Mouse (Mus musculus) forebrain, embryonic 16.5 days (tissue): ENCODE measurements around the gene Wfdc12. TPM values are rescaled to one million over a fixed set of nuclear protein-coding genes. Genes with fewer than 3 reads are reported as not detected.
"Not testable (repeated sequence)": the region's sequence is repeated elsewhere in the genome, so short reads cannot be mapped to it uniquely, and the experiment has no call there.

Experiments used
- ATAC-seq: fragments of 200-750 bp; cut with Nextera tagmentation; 2 replicates; pipeline ENCODE4 v1.8.0; 2017; ENCODE audit warnings: mild to moderate bottlenecking, moderate library complexity
- H3K27ac ChIP-seq: fragments of 300-500 bp; sonication (generic); 2 replicates; pipeline ENCODE4 v1.5.1; 2014; ENCODE audit warnings: low read length, control low read depth
- H3K27me3 ChIP-seq: fragments of 300-500 bp; sonication (generic); replicated peaks from 2 replicates; pipeline ENCODE4 v1.6.1; 2014; ENCODE audit warnings: low read length; ENCODE audit not compliant: control insufficient read depth, insufficient read depth
- H3K36me3 ChIP-seq: fragments of 300-500 bp; sonication (generic); 2 replicates; pipeline ENCODE4 v1.6.1; 2014; ENCODE audit not compliant: control insufficient read depth, insufficient read depth
- H3K4me1 ChIP-seq: fragments of 300-500 bp; sonication (generic); replicated peaks from 2 replicates; pipeline ENCODE4 v1.6.1; 2014; ENCODE audit warnings: low read length; ENCODE audit not compliant: control insufficient read depth, insufficient read depth
- H3K4me2 ChIP-seq: fragments of 300-500 bp; sonication (generic); 2 replicates; pipeline ENCODE4 v1.6.1; 2014; ENCODE audit warnings: mild to moderate bottlenecking, low read length, control low read depth
- H3K4me3 ChIP-seq: fragments of 300-500 bp; sonication (generic); replicated peaks from 2 replicates; pipeline ENCODE4 v1.5.1; 2014; ENCODE audit warnings: mild to moderate bottlenecking, low read length, control low read depth
- H3K9ac ChIP-seq: fragments of 300-500 bp; sonication (generic); replicated peaks from 2 replicates; pipeline ENCODE4 v1.6.1; 2014; ENCODE audit warnings: low read depth, low read length, control low read depth
- H3K9me3 ChIP-seq: fragments of 300-500 bp; sonication (generic); 2 replicates; pipeline ENCODE4 v1.6.1; 2016; ENCODE audit warnings: low read length; ENCODE audit not compliant: control insufficient read depth
- WGBS: fragments of 180-500 bp; shearing (Covaris S2); extraction: QIAGEN DNeasy Blood & Tissue Kit; methylation state at CpG from one replicate; pipeline ENCODE4 v1.1.7; 2014; 5-methylcytosine and 5-hydroxymethylcytosine counted together
- polyA plus RNA-seq: library from polyadenylated mRNA; unstranded; fragments of >200 nt; fragmentation: Nextera tagmentation; extraction: Ambion mirVana; gene quantifications from 2 replicates; pipeline ENCODE4 v1.2.1, GENCODE M21; 2015

Wfdc12 gene
- polyA plus RNA-seq, 1 experiment from 2014 or later, result not detected

DNA sequence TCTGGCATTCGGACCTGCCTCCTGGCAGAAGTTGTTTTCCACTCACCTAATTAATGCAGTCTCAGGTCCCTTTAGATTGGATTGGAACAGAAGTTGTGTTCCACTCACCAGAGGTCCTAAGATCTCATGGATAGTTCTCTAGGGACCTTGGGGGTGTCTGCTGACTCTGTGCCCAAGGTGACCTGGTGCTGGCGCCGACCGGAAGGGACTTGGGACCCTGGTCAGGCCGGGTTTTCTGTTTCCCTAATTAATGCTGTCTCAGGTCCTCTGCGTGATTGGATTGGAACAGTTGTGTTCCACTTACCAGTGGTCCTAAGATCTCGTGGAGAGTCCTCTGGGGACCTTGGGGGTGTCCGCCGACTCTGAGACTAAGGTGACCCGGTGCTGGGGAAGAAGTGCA, 15.6 kb upstream of the Wfdc12 start:
- not testable (repeated sequence) for H3K9me3 ChIP-seq, H3K36me3 ChIP-seq, ATAC-seq, H3K4me1 ChIP-seq, H3K27me3 ChIP-seq, H3K27ac ChIP-seq, H3K4me3 ChIP-seq, H3K9ac ChIP-seq, H3K4me2 ChIP-seq
- 93% methylated on average over 10 of the region's 10 CpGs for WGBS

DNA sequence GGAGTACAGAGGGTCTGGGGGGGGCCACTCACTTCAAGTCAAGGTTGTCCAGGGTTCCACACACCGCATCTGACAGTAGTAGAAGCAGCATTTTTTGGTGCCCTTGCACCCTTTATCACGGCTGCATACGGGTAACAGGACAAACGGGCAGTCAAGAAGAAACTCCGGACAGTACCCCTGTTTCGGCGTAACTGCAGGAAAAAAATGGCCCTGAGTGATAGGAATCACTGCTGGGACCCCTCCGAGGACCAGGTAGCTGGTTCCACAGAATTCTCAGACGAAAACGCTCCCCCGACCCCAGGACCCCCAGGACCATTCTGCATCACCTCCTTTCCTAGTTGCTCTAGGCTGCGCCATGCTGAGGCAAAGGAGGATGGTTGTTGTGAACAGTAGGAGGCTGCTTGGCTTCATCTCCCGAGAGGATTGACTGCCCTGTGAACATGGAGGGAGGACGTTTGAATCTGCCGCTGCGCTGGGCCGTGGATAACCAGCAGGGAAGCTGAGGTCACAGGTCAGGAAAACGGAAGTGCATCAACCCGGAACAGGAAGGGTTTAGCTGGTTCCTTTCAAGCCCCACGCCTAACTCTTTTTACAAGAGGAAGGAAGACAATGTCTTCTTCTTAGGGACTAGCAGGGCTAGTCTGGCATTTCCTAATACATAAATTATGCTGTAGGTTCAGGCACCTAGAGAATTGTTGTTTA, 9.4 kb upstream of the Wfdc12 start, which contains the start of gene Wfdc15a:
Wfdc15a (minus strand) TSS at position 505 of the 702 bp plus-strand sequence.
- Histone ChIP-seq H3K27me3 (no peaks in the 10 kb centered on the region), H3K9ac (no peak within 1 kb of the TSS), H3K27ac (no peak within 1 kb of the TSS), H3K36me3 (no peaks in the 10 kb centered on the region), H3K9me3 (no peaks in the 10 kb centered on the region), H3K4me2 (no peak within 1 kb of the TSS), H3K4me3 (no peak within 1 kb of the TSS), H3K4me1 (no peaks in the 10 kb centered on the region)
- WGBS, result 84% methylated on average over 20 of the region's 20 CpGs
- no peak for ATAC-seq

DNA sequence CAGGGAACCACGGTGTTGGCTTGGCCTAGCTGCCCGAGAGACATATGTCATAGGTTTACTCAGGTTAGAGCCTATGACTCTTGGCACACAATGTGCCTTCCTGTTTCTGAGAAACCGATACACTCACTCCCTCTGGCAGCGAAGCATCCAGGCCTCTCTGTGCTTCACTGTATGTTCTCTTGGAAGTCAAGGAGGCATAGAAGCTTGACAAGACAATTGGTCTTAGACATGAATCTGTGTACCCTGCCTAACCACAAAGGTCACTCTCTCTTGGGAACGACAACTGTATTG, 6.2 kb upstream of the Wfdc12 start:
- Histone ChIP-seq H3K9ac (no peak overlapping the region), H3K4me3 (no peak overlapping the region), H3K4me1 (no peaks in the 10 kb centered on the region), H3K4me2 (no peak overlapping the region), H3K36me3 (no peaks in the 10 kb centered on the region), H3K9me3 (no peaks in the 10 kb centered on the region), H3K27ac (no peak overlapping the region), H3K27me3 (no peaks in the 10 kb centered on the region)
- ATAC-seq, result no peak
- 80% methylated on average over 5 of the region's 5 CpGs for WGBS

DNA sequence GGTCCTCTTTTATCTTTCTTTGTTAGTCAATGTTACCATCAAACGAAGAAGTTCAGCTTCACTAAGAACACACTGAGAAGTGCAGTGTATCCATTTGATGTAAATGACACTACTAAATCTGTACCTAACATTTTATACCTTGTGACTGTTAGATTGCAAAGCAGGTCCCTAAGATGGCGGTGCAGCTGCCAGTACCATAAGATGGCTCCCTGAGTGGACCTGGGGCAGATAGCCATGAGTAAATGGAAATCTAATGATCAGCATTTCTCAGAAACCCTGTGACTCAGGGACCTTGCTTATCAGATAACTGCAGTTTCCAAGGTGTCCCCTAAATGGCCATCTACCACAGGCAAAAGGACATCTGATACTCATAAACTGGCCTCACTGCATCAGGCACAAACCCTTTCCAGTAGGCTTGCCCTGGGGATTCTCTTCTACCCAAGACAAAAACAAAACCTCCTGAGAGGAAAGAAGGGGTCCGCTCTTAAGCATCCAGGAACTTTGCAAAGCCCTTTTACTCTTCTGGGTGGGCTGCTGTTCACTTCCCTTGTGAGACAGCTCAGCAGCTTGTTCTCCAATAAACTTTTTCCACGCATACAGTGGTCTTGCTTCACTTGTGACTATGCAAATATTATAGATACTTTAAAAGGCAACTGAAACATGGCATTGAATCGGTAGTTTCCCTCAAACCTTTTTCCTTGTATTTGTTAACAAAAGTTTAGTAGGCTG, 5.7 kb upstream of the Wfdc12 start:
- Histone ChIP-seq H3K4me1 (no peaks in the 10 kb centered on the region), H3K27me3 (no peaks in the 10 kb centered on the region), H3K36me3 (no peaks in the 10 kb centered on the region), H3K9me3 (no peaks in the 10 kb centered on the region), H3K9ac (no peak overlapping the region), H3K4me3 (no peak overlapping the region), H3K27ac (no peak overlapping the region), H3K4me2 (no peak overlapping the region)
- WGBS, result 91% methylated on average over 5 of the region's 5 CpGs
- ATAC-seq, result no peak

DNA sequence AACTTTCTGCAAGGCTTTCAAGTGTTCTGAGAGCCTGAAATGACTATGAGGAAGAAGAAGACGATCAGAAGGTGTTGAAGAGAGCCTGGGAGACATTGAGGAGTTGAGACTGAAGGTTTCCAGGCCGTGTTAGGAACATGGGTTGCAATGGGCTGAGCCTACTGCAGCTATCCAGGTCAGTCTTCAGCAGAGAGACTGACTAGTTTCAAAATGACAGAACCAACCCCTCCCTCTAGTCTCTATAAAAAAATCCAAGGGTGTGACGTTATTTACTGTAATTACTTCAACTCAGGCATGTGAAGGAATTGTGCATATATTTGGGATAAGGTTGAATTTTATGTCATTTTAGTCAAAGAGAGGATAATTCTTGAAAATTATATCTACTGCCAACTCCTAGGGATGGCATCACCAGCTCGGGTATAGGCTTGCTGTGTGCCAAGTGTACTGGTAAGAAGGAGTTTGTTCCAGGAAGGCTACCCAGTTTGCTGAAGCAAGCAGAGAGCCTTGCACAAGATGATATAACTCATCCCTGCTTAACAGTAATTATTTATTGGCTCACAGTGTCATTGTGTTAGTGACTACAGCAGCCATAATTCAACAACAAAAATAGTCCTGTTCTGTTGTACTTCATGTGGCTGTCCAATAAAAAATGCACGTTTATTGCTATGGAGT, 4.7 kb upstream of the Wfdc12 start:
- Histone ChIP-seq H3K4me1 (no peaks in the 10 kb centered on the region), H3K4me3 (no peak overlapping the region), H3K36me3 (no peaks in the 10 kb centered on the region), H3K27ac (no peak overlapping the region), H3K4me2 (no peak overlapping the region), H3K9me3 (no peaks in the 10 kb centered on the region), H3K9ac (no peak overlapping the region), H3K27me3 (no peaks in the 10 kb centered on the region)
- 83% methylated on average over 5 of the region's 5 CpGs for WGBS
- no peak for ATAC-seq

DNA sequence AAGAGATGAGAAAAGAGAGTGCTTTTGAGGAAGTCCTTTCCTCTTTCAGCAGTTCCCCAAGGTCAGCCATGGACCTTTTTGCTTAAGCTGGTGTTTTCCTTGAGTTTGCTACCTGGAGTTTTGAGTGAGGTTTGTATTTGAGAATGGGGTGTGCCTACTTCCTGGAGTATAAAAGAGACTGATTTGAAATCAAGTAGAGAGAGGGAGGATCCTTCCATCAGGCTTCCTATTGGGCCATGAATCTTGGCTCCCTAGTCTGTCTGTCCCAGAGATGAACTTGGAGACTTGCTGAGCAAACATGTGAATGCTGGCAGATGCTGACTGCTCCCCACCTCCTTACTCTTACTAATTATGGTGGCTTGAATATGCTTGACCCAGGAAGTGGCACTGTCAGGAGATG, 1.9 kb upstream of the Wfdc12 start:
- no peak for ATAC-seq
- H3K9me3 ChIP-seq, result no peaks in the 10 kb centered on the region
- no peak overlapping the region for H3K9ac ChIP-seq
- H3K4me1 ChIP-seq, result no peaks in the 10 kb centered on the region
- H3K36me3 ChIP-seq, result no peaks in the 10 kb centered on the region
- no peak overlapping the region for H3K27ac ChIP-seq
- no peak overlapping the region for H3K4me3 ChIP-seq
- no peak overlapping the region for H3K4me2 ChIP-seq
- no peaks in the 10 kb centered on the region for H3K27me3 ChIP-seq

DNA sequence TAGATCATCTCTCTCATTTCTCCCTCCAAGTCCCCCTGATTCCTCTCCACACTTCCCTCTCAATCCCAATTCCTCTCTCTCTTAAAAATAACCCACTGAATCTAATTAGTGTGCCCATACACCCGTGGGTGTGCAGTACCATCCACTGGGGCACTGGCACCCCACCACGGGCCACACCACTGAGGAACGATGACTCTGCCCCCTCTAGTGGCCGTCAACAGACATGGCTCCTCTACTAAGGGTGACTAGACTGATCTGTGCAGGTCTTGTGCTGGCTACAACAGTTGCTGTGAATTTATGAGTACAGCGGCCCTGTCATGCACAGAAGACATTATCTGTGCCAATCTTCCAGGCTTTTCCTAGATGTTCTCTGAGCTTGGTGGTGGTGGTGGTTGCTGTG, 1.7 kb downstream of the Wfdc12 start:
- Histone ChIP-seq H3K9me3 (no peaks in the 10 kb centered on the region), H3K4me2 (no peak overlapping the region), H3K4me1 (peaks cover 2% of the 10 kb centered on the region; the same call in 1 of the 2 replicates), H3K27ac (no peak overlapping the region), H3K27me3 (no peaks in the 10 kb centered on the region), H3K4me3 (no peak overlapping the region), H3K9ac (no peak overlapping the region), H3K36me3 (no peaks in the 10 kb centered on the region)
- no peak for ATAC-seq
- 35% methylated on average over 5 of the region's 5 CpGs for whole genome bisulfite sequencing

DNA sequence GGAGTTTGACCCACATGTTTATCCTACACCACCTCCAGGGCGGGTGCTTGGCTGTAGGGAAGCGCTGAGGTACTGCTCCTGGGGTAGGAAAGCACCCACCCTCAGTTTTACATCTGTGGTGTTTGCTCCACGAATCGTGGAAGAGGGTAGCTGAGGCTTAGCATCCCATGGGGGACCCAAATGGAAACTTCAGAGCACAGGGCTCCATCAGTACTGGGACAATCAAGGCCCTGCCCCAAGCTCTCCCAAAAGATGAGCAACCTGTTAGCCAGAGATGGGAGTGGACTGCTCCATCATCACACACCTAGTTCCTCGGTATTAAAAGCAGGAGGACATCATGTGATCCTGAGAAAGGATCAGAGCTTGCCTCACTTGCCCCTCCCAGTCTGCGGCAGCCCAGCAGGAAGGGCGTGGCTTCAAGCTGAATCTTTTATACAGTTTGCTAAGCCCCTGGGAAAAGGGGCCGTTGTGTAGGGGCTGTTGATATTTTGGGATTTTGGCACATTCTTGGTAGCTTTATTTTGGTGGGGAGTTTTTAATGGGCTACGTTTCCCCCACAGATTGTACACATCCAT, 6.2 kb downstream of the Wfdc12 start:
- no peaks in the 10 kb centered on the region for H3K27me3 ChIP-seq
- H3K4me2 ChIP-seq, result no peak overlapping the region
- no peak for ATAC-seq
- H3K4me3 ChIP-seq, result no peak overlapping the region
- no peaks in the 10 kb centered on the region for H3K9me3 ChIP-seq
- H3K27ac ChIP-seq, result no peak overlapping the region
- WGBS, result 37% methylated on average over 9 of the region's 9 CpGs
- no peak overlapping the region for H3K9ac ChIP-seq
- no peaks in the 10 kb centered on the region for H3K36me3 ChIP-seq
- peaks cover 2% of the 10 kb centered on the region; the same call in 1 of the 2 replicates for H3K4me1 ChIP-seq

DNA sequence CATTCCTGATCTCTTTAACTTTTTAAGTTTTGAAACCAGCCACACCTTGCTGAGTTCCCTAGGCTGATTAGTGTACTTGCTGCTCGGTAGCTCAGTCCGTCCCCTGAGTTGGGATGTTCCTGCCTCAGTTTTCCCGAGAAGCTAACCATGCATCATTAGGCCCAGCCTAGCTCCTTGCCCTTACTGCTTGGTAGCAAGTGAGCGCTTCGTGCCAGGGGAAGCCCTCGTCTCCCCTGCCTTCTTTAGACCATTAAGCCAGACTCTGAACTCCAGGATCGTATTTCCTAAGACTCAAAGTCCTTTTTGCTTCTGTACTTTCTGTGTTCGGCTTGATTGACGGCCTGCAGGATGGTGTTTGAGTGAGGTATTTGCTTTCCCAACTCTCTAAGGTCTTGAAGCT, 7.1 kb downstream of the Wfdc12 start:
- H3K36me3 ChIP-seq, result no peaks in the 10 kb centered on the region
- no peak for ATAC-seq
- 64% methylated on average over 9 of the region's 9 CpGs for WGBS

More for the DNA sequence above, 7.1 kb downstream of the Wfdc12 start:
- Histone ChIP-seq H3K4me2 (no peak overlapping the region), H3K27me3 (no peaks in the 10 kb centered on the region), H3K9me3 (no peaks in the 10 kb centered on the region), H3K4me3 (no peak overlapping the region), H3K4me1 (peaks cover 2% of the 10 kb centered on the region; the same call in 1 of the 2 replicates), H3K27ac (no peak overlapping the region), H3K9ac (no peak overlapping the region)
